Mouse (Mus musculus) C2C12 (cell line): ENCODE measurements at regions not wholly inside any gene's neighbourhood (a gene's known extent, or its start where the extent isn't known, plus 50 kb on each side); places are given as distances from the start of the nearest gene placed in this dataset.

ENCODE experiments used
- H3K27me3 ChIP-seq: one replicate; pipeline ENCODE4 v1.6.1; 2011; ENCODE audit not compliant: control insufficient read depth, insufficient read depth, insufficient read length
- H3K36me3 ChIP-seq: one replicate; pipeline ENCODE4 v1.6.1; 2011; ENCODE audit not compliant: control insufficient read depth, insufficient read depth
- H3K4me3 ChIP-seq: one replicate; pipeline ENCODE4 v1.5.1; 2011; ENCODE audit warnings: mild to moderate bottlenecking, control low read depth; ENCODE audit not compliant: poor library complexity, insufficient read depth, severe bottlenecking
- H3K79me2 ChIP-seq: one replicate; pipeline ENCODE4 v1.6.1; 2011; ENCODE audit not compliant: control insufficient read depth, insufficient read depth
- H3K79me3 ChIP-seq: one replicate; pipeline ENCODE4 v1.6.1; 2011; ENCODE audit warnings: low read depth, control low read depth
- H3ac ChIP-seq: one replicate; pipeline ENCODE3; 2011; ENCODE audit warnings: low read depth; ENCODE audit not compliant: control insufficient read depth, insufficient read length
- CEBPB ChIP-seq: IDR thresholded peaks from one replicate; pipeline ENCODE4 v1.6.1; 2011; ENCODE audit warnings: low read depth, mild to moderate bottlenecking, control low read depth, moderate library complexity
- CTCF ChIP-seq: IDR thresholded peaks from one replicate; pipeline ENCODE4 v1.5.1; 2011; ENCODE audit not compliant: control insufficient read depth, insufficient read depth, insufficient read length
- FOSL1 ChIP-seq: IDR thresholded peaks from one replicate; pipeline ENCODE4 v1.8.0; 2011; ENCODE audit warnings: mild to moderate bottlenecking, low read length; ENCODE audit not compliant: poor library complexity, insufficient read depth, severe bottlenecking
- MAX ChIP-seq: IDR thresholded peaks from one replicate; pipeline ENCODE4 v1.6.1; 2011; ENCODE audit warnings: mild to moderate bottlenecking, control low read depth
- MYOD1 ChIP-seq: IDR thresholded peaks from one replicate; pipeline ENCODE4 v1.6.1; 2011; ENCODE audit warnings: low read depth; ENCODE audit not compliant: control insufficient read depth, insufficient read length
- MYOG ChIP-seq: IDR thresholded peaks from one replicate; pipeline ENCODE4 v1.6.1; 2011; ENCODE audit not compliant: control insufficient read depth, insufficient read length; ENCODE audit errors: extremely low read depth
- USF1 ChIP-seq: IDR thresholded peaks from one replicate; pipeline ENCODE4 v1.6.1; 2011; ENCODE audit warnings: low read depth, mild to moderate bottlenecking, control low read depth, moderate library complexity

DNA sequence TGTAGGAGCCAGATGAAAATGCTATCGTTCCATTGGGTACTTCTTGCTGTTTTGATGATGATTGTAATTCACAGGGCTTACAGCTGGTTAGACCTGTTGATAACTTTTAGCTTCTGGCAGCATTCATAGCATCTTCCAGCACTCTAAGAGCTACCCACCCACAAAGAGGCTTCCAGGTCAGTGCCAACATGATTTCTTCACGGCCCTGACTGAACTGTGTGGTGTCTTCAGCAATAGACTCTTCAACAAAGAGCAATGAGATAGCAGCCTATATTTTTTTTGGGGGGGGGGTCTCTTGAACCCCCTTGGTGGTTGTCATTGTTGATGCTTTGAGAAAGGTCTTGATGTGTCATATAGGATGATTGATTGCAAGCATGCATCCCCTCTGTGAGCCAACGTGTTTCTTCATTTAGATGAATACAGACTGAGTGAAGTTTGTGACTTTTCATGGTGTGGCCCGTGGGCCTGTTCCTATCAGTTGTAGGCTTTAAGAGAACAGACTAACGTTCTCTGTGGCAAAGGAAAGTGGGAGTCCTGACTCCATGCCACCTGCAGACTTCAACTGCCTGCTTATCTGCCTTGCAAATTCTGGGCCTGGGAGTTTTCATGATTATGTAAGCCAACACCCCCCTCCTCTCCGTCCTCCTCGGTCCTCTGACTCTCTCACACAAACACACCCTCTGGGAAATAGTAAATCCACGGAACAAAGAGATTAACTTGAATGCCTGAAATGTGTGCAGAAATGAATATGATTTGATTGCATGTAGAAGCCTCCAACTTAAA, 1293.0 kb upstream of the A1bg start:
- Histone ChIP-seq H3K27me3 (no peaks in the 10 kb centered on the region), H3K79me2 (peaks cover 88% of the 10 kb centered on the region), H3ac (no peak overlapping the region), H3K79me3 (peaks cover 34% of the 10 kb centered on the region), H3K36me3 (peaks cover 84% of the 10 kb centered on the region), H3K4me3 (no peak overlapping the region)
- TF ChIP-seq MAX (no peak), MYOD1 (no peak), CEBPB (no peak), USF1 (no peak), MYOG (no peak), CTCF (no peak), FOSL1 (no peak)

DNA sequence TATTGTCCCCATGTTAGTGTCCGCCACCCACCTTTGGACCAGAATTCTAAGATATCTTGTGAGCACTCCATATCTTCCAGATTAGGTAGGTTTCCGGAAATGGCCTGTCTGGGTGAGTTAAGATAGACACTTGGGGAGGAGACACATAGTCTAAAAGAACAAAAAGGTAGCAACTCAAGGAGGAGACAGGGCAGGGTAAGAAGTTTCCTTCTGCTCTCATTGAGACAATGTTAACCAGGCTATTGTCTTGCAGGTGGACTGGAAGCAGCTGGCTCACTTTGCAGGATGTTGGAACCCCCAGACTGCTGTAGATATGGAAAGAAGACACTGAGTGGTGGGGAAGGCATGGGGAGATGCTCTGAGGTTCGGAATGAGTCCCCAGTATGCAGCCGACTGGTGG, 1291.5 kb upstream of the A1bg start:
- Histone ChIP-seq H3K4me3 (no peak overlapping the region), H3K36me3 (peaks cover 83% of the 10 kb centered on the region), H3ac (no peak overlapping the region), H3K79me2 (peaks cover 88% of the 10 kb centered on the region), H3K27me3 (no peaks in the 10 kb centered on the region), H3K79me3 (peaks cover 40% of the 10 kb centered on the region)
- TF ChIP-seq FOSL1 (no peak), MYOD1 (no peak), MYOG (no peak), CEBPB (no peak), USF1 (no peak), CTCF (no peak), MAX (no peak)

DNA sequence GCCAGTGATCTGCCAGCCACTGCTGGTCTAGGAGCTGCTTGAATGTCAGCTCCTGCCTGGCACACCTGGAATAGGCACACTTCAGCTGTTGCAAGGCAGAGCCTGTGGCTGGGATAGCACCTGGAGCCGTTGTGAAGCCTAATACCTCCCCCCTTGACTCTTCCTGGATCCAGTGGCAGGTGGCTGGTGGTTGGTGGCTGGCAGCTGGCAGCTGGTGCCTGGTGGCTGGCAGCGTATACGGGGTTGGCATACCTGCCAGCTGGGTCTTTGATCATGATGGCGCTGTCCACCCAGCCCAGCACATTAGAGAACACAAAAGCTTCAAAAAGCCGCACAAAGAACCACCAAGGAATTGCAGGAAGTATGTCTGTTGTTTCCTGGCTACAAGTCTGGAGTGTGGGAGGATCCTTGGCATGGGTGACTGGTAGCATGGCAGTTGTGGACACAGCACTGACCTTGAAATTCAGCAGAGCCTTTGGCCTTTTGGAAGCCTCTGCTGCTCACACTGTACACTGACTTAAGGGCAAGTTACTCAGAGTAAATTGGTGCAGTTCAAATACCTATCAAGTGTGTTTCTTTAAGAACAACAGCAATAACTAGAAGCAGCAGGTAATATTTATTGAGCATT, 1289.6 kb upstream of the A1bg start:
- TF ChIP-seq CEBPB = no peak
- TF ChIP-seq MYOD1 = no peak
- no peak for TF ChIP-seq USF1
- no peak for TF ChIP-seq CTCF
- no peak for TF ChIP-seq MYOG
- no peak for TF ChIP-seq FOSL1
- no peak for TF ChIP-seq MAX
- Histone ChIP-seq H3K27me3 (no peaks in the 10 kb centered on the region), H3ac (no peak overlapping the region), H3K79me3 (peaks cover 47% of the 10 kb centered on the region), H3K36me3 (peaks cover 89% of the 10 kb centered on the region), H3K79me2 (peaks cover 96% of the 10 kb centered on the region), H3K4me3 (no peak overlapping the region)

DNA sequence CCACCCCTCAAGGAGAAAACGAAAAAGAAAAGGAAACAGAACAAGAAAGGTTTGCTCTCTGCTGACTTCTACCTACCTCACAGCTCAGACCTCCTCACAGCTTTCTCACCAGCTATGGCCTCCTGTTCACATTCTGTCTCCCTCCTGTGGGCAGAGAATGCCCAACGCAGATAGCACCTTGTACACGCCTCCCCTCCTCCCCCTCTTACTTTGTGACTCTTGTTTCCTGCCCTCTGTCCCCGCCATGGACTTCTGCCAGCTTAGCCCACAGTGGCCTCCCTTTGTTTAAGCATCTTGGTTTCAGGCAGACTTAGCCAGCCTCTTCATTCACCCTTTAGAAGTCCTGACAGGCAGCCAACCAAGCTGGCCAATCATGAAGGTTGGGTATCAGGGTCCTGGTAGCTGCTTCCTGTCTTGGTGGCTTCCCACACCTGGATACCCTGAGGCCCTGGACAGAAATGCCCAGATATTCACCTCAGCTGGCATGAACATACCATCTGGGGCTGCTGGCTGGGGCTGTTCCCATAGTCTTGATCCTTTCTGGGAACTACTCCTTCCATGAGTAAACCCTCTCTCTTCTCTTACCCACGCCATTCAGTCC, 1287.2 kb upstream of the A1bg start:
- peaks cover 91% of the 10 kb centered on the region for H3K36me3 ChIP-seq
- H3K4me3 ChIP-seq = no peak overlapping the region
- no peak for TF ChIP-seq USF1
- no peak for TF ChIP-seq MYOD1
- no peak for TF ChIP-seq MAX
- TF ChIP-seq FOSL1 = no peak
- no peak for TF ChIP-seq MYOG
- no peak for TF ChIP-seq CEBPB
- no peak for TF ChIP-seq CTCF
- H3ac ChIP-seq = no peak overlapping the region
- H3K79me2 ChIP-seq = peaks cover 98% of the 10 kb centered on the region
- H3K27me3 ChIP-seq = no peaks in the 10 kb centered on the region
- H3K79me3 ChIP-seq = peaks cover 62% of the 10 kb centered on the region

DNA sequence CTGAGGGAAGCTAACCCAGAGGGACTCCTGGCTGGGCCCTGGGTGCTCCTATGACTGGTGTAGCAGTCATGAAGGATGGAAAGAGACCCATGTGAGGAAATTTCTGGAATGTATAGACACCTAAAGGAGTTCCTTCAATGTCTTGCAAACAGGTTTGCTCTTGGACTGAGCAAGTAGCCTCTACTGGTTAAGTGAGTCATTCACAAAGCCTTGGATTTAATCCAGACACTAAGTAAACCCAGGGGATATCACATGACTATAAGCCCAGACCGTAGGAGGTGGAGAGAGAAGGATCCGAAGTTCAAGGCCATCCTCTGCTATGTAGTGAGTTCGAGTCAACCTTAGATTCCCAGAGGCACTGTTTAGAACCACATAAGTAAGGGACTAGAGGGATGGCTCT, 1286.5 kb upstream of the A1bg start:
- no peak overlapping the region for H3K4me3 ChIP-seq
- no peak overlapping the region for H3ac ChIP-seq
- peaks cover 65% of the 10 kb centered on the region for H3K79me3 ChIP-seq
- peaks cover 89% of the 10 kb centered on the region for H3K36me3 ChIP-seq
- peaks cover 100% of the 10 kb centered on the region for H3K79me2 ChIP-seq
- TF ChIP-seq FOSL1 (no peak), USF1 (peak; percentile 28)
- no peaks in the 10 kb centered on the region for H3K27me3 ChIP-seq
